Mouse (Mus musculus): ENCODE measurements around the gene Icmt. TPM values are rescaled to one million over a fixed set of nuclear protein-coding genes. Genes with fewer than 3 reads are reported as not detected.

The Icmt gene
- total RNA-seq, 1 experiment from 2014 or later = 16.8 TPM

GRCm38 (mm10) chr4:152290991-152291390, 6.0 kb upstream of the Icmt start:
- no peak for ATAC-seq (replicated peaks in 1 of 2; ENCODE audit: insufficient read depth in 1 of 2, low FRiP score in 2 of 2, low TSS enrichment in 1 of 2, low read depth in 1 of 2, poor library complexity in 2 of 2, severe bottlenecking in 2 of 2)

DNA sequence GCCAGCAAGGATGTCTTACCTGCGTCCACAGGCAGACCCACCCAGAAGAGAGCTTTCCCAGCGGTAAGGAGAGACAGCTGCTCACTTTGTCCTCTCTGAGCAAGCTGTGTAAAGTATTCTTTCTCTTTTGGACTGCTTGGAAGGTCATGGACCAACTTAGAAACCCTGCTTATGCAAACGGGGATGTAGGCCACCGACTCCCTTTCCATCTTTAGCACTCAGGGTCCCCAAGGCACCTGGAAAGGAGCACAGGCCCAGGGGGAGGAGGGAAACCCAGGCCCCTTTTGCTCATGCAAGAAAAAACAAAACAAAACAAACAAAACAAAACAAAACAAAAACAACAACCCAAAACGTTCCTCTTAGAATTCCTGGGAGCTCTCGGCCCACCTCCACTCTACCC, 5.5 kb upstream of the Icmt start, which contains the start of gene Hes3:
Gene Hes3 (minus strand): TSS at position 101 of the 400 bp plus-strand sequence.
- no peak for ATAC-seq (replicated peaks in 1 of 2; ENCODE audit: insufficient read depth in 1 of 2, low FRiP score in 2 of 2, low TSS enrichment in 1 of 2, low read depth in 1 of 2, poor library complexity in 2 of 2, severe bottlenecking in 2 of 2)

GRCm38 (mm10) chr4:152292102-152292765, 4.8 kb upstream of the Icmt start:
- no peak for ATAC-seq (replicated peaks in 1 of 2; ENCODE audit: insufficient read depth in 1 of 2, low FRiP score in 2 of 2, low TSS enrichment in 1 of 2, low read depth in 1 of 2, poor library complexity in 2 of 2, severe bottlenecking in 2 of 2)

- ATAC-seq (replicated peaks in 1 of 2; ENCODE audit: insufficient read depth in 1 of 2, low FRiP score in 2 of 2, low TSS enrichment in 1 of 2, low read depth in 1 of 2, poor library complexity in 2 of 2, severe bottlenecking in 2 of 2) = no peak
Measured at GRCm38 (mm10) chr4:152294188-152294929, 2.7 kb upstream of the Icmt start.

GRCm38 (mm10) chr4:152295916-152296315, 1.1 kb upstream of the Icmt start:
- ATAC-seq (replicated peaks in 1 of 2; ENCODE audit: insufficient read depth in 1 of 2, low FRiP score in 2 of 2, low TSS enrichment in 1 of 2, low read depth in 1 of 2, poor library complexity in 2 of 2, severe bottlenecking in 2 of 2) = no peak

GRCm38 (mm10) chr4:152296371-152296770, 656 bp upstream of the Icmt start:
- no peak; a peak in 1 of 4 replicates for ATAC-seq (replicated peaks in 1 of 2; ENCODE audit: insufficient read depth in 1 of 2, low FRiP score in 2 of 2, low TSS enrichment in 1 of 2, low read depth in 1 of 2, poor library complexity in 2 of 2, severe bottlenecking in 2 of 2)

- no peak for ATAC-seq (replicated peaks in 1 of 2; ENCODE audit: insufficient read depth in 1 of 2, low FRiP score in 2 of 2, low TSS enrichment in 1 of 2, low read depth in 1 of 2, poor library complexity in 2 of 2, severe bottlenecking in 2 of 2)
Measured at GRCm38 (mm10) chr4:152298836-152299235, 1.8 kb downstream of the Icmt start.

DNA sequence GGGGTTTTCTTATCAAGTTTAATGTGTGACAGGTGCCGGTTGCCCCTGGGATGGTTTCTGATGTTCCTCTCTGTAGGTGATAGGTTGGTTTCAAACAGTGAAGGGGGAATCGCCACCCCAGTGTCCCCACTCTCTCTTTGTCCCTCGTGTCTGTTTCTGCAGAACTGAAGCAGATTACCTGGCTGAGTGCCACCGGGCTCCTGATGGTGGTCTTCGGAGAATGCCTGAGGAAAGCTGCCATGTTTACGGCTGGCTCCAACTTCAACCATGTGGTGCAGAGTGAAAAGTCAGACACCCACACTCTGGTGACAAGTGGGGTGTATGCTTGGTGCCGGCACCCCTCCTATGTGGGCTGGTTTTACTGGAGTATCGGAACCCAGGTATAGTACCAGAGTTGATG, 3.3 kb downstream of the Icmt start:
- no peak for ATAC-seq (replicated peaks in 1 of 2; ENCODE audit: insufficient read depth in 1 of 2, low FRiP score in 2 of 2, low TSS enrichment in 1 of 2, low read depth in 1 of 2, poor library complexity in 2 of 2, severe bottlenecking in 2 of 2)

DNA sequence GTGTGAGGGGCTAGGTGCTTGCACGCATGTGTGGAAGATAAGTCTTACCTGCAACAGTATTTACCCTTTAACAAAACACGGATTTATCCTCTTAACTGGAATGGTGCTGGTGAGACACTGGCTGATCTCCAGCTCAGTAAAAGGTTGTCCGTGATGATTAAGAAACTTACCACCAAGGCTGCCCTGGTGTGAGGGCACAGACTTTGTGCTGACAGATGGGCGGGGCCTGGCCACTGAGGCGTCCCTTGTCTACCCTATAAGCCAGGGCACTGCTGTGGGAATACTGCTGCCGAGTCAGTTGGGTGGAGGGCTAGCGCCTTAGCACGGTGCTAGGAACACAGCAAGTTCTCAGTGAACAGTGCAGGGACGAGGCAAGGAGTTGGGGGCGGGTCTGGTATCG, 5.0 kb downstream of the Icmt start:
- ATAC-seq (replicated peaks in 1 of 2; ENCODE audit: insufficient read depth in 1 of 2, low FRiP score in 2 of 2, low TSS enrichment in 1 of 2, low read depth in 1 of 2, poor library complexity in 2 of 2, severe bottlenecking in 2 of 2) = no peak

DNA sequence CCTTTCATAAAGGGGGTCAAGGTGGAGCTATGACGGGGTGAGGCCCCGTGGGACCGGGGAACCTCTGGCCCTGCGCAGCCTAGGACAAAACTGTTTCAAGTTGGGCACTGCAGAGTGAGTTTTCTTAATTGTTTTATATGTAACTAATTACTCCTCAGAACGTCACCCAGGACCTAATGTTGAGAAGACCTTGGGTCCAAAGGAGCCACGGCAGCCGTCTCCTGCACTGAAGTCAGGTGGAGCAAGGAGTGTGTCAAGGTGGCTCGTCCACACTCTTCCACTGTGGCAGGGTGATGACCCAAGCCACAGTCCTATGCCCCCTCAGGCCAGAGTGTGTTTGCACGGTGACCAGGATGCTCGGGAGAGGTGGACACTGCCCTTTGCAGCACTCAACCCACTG, 6.1 kb downstream of the Icmt start:
- no peak for ATAC-seq (replicated peaks in 1 of 2; ENCODE audit: insufficient read depth in 1 of 2, low FRiP score in 2 of 2, low TSS enrichment in 1 of 2, low read depth in 1 of 2, poor library complexity in 2 of 2, severe bottlenecking in 2 of 2)

DNA sequence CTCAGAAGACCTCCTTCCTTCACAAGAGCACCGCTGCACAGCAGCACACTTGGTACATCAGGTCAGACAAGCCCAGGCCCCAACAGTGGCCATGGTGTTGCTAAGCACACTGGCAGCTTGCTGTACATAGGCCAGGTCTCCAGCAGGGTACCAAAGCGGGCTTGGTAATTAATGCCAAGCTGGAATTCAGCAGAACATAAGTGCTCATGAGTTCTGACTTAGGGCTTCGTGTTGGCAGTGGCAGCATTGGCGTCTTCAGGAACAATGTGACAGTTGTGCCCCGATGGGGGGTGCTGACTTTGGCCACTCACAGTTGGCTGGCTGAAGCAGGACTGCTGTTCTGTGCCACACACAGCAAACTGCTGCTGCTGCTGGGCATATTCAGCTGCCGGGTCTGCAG, 7.7 kb downstream of the Icmt start:
- ATAC-seq (replicated peaks in 1 of 2; ENCODE audit: insufficient read depth in 1 of 2, low FRiP score in 2 of 2, low TSS enrichment in 1 of 2, low read depth in 1 of 2, poor library complexity in 2 of 2, severe bottlenecking in 2 of 2) = no peak

- no peak for ATAC-seq (replicated peaks in 1 of 2; ENCODE audit: insufficient read depth in 1 of 2, low FRiP score in 2 of 2, low TSS enrichment in 1 of 2, low read depth in 1 of 2, poor library complexity in 2 of 2, severe bottlenecking in 2 of 2)
Measured at GRCm38 (mm10) chr4:152305991-152306390, 9.0 kb downstream of the Icmt start.

DNA sequence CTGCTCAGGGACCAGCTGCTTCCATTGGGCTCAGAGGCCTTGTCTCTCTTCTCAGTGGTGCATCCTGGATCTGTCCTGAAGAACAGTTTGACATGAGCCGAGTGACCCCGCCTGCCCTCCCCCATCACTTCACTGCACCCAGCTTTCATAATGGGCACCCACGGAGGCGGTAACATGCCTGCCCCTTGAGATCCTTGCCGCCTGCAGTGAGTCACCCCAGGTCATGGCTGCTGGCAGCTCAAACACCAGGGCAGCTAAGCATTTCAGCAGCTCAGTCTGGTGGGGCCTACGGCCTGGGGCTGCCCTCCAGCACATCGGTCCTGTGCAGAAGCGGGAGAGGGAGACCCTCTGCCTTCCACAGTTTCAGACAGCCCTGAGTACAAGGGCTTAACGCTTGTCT, 10.5 kb downstream of the Icmt start:
- no peak for ATAC-seq (replicated peaks in 1 of 2; ENCODE audit: insufficient read depth in 1 of 2, low FRiP score in 2 of 2, low TSS enrichment in 1 of 2, low read depth in 1 of 2, poor library complexity in 2 of 2, severe bottlenecking in 2 of 2)

DNA sequence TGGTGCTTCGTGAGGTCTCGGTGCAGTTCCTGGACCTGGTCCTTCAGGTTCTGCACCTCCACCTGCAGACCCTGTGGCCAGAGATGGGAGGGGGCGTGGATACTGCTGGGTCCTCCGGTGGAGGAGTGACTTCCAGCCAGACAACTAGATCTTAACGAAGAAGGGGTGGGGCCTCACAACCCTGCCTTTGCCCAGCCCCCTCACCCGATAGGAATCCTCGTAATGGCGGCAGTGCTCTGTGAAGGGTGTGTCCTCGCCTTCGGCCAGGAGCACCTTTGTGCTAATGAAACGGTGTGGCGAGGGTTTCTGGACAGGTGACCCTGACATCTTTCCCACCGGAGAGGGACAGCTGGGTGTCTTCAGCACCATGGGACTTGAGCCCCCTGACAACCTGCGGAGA, 15.2 kb downstream of the Icmt start:
- no peak for ATAC-seq (replicated peaks in 1 of 2; ENCODE audit: insufficient read depth in 1 of 2, low FRiP score in 2 of 2, low TSS enrichment in 1 of 2, low read depth in 1 of 2, poor library complexity in 2 of 2, severe bottlenecking in 2 of 2)

- peak; percentile 0 to 33; a peak in 2 of 4 replicates for ATAC-seq (replicated peaks in 1 of 2; ENCODE audit: insufficient read depth in 1 of 2, low FRiP score in 2 of 2, low TSS enrichment in 1 of 2, low read depth in 1 of 2, poor library complexity in 2 of 2, severe bottlenecking in 2 of 2)
Measured at GRCm38 (mm10) chr4:152313211-152313632, 16.2 kb downstream of the Icmt start.

DNA sequence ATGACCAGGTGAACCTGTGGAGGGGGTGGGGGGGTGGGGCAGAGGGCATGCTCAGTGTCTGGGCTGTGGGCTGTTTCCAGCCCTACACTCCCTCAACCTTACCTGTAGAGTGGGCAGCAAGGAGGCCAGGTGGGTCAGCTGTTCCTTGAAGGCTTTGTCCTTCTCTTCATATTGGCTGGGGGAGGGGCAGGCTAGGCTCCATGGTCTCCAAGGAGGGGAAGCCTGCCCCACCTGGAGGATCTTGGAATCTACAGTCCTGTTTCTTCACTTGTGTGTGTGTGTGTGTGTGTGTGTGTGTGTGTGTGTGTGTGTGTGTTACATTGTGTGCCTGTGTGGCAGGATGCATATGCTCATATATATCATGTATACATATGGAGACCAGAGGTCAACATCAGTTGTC, 16.9 kb downstream of the Icmt start:
- ATAC-seq (replicated peaks in 1 of 2; ENCODE audit: insufficient read depth in 1 of 2, low FRiP score in 2 of 2, low TSS enrichment in 1 of 2, low read depth in 1 of 2, poor library complexity in 2 of 2, severe bottlenecking in 2 of 2) = no peak

- ATAC-seq (replicated peaks in 1 of 2; ENCODE audit: insufficient read depth in 1 of 2, low FRiP score in 2 of 2, low TSS enrichment in 1 of 2, low read depth in 1 of 2, poor library complexity in 2 of 2, severe bottlenecking in 2 of 2) = peak in 1 of 2 experiments; percentile 49; a peak in 3 of 4 replicates
Measured at GRCm38 (mm10) chr4:152315498-152316213, 18.6 kb downstream of the Icmt start.

- no peak for ATAC-seq (replicated peaks in 1 of 2; ENCODE audit: insufficient read depth in 1 of 2, low FRiP score in 2 of 2, low TSS enrichment in 1 of 2, low read depth in 1 of 2, poor library complexity in 2 of 2, severe bottlenecking in 2 of 2)
Measured at GRCm38 (mm10) chr4:152317631-152318033, 20.6 kb downstream of the Icmt start.
